Mouse (Mus musculus) lung, postnatal 25 days (tissue): ENCODE measurements around the gene Fv1.
A peak's percentile ranks its signal among the peaks of the same experiment; 100 is the strongest.
"Not testable (repeated sequence)": the region's sequence is repeated elsewhere in the genome, so short reads cannot be mapped to it uniquely, and the experiment has no call there.

Source experiments
- DNase-seq: peaks from one replicate; pipeline ENCODE4 v3.0.0; 2022; ENCODE audit warnings: low spot score

The Fv1 gene

DNA sequence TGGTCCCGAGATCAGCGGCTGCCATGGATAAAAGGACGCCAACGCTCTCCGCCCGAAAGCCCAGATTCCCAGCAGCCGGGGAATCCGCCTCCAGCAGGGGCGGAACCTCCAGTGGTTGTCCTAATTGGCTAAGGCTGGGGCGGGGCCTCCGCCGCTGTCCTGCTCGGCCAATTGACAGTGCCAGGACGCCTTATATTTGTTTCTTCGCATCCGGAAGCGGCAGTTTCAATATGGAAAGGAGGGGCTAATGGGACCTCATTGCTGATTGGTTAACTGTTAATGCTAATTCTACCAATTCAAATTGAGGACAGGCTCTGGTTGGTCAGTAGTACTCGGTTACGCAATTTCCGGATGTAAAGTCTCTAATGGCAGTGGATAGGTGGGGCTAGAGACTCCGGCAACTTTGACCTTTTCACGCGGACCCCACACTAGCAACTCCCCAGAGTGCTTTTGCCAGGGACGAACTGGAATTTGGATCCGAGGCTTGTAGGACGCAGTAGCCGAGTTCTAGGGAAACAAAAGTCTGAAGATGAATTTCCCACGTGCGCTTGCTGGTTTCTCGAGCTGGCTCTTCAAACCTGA lies at the start of gene Fv1, which contains the start of gene Miip:
Fv1 (plus strand) TSS at position 530 of the 582 bp plus-strand sequence.
Miip (minus strand) TSS at position 367 of the 582 bp plus-strand sequence.
- peak; percentile 99 for DNase-seq

DNA sequence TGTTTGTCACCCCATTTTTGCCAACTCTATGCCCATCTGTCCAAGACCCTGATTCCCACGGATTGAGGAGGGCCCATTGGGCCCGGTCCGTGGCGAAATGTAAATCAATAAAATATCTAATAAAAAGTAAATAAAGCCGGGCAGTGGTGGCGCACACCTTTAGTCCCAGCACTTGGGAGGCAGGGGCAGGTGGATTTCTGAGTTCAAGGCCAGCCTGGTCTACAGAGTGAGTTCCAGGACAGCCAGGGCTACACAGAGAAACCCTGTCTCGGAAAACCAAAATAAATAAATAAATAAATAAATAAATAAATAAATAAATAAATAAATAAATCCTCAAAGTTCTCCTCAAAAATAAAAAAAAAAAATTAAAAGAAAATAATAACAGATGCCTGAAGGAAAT lies 49.1 kb upstream of the Fv1 start:
- DNase-seq, result not testable (repeated sequence)

DNA sequence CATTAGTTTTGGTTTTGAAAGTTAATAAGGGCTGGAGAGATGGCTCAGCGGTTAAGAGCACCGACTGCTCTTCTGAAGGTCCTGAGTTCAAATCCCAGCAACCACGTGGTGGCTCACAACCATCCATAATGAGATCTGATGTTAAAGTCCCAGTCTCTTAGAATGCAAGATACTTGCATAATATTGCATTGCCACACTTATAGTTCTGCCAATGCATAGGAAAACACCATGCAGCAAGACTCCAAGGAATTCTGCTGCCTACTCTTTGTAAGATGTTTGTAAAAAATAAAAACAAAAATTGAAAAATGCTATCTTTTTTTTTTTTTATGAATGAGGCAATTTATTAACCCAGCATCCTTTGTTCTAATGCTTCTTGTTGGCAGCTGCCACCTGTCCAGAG lies 47.4 kb upstream of the Fv1 start:
- DNase-seq, result not testable (repeated sequence)

DNA sequence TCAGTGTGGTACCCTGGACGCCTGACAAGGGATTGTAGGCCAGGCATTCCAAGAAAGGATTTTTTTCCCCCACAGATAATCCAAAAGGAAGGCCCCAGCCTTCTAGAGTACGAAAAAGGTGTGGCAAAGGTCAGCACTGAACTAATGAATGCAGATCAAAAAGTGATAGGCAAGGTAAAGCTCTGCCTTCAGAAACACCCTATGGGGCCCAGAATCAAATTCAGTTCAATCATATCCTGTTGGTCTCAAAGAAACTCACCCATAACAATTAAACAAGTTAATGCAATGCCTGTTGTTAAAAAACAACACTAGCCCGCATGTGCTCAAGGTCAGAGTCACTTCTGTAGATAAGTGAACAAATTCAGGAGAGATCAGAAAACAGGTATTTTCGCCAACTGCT lies 44.4 kb upstream of the Fv1 start:
- DNase-seq, result no peak

DNA sequence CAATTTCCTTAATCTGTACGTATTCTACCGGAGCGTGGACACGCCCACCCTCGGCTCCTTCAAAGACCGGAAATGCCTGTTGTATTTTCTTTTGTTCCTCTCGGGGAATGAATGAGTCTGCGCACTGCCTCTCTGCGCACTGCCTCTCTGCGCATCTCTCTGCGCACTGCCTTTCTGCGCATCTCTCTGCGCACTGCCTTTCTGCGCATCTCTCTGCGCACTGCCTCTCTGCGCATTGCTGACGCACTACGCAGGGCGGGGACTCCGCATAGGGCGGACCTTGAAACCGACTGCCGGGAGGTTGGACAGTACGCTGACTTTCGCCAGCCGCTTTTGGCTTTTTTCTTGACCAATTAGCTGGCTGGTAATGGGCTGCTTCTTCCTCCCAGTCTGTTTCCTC lies 29.5 kb upstream of the Fv1 start:
- DNase-seq, result peak; percentile 23

DNA sequence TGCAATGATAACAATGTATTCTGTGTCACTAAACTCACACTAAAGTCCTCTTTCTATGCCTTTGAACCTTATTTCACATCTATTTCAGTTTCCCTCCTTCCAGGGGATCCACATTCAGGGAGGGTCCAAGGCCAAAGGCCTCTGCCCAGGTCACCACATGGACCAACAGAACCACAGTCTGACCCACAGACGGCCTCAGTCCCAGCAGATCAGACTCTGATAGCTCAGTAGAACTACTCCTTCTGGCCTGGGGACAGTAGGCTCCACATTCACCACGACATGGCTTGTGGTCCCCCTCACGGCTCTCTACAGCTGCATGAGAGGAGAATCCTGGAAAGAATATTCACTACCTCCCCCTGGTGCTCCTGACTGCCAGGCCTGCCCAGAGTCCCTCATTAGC lies 25.9 kb upstream of the Fv1 start:
- DNase-seq, result no peak

DNA sequence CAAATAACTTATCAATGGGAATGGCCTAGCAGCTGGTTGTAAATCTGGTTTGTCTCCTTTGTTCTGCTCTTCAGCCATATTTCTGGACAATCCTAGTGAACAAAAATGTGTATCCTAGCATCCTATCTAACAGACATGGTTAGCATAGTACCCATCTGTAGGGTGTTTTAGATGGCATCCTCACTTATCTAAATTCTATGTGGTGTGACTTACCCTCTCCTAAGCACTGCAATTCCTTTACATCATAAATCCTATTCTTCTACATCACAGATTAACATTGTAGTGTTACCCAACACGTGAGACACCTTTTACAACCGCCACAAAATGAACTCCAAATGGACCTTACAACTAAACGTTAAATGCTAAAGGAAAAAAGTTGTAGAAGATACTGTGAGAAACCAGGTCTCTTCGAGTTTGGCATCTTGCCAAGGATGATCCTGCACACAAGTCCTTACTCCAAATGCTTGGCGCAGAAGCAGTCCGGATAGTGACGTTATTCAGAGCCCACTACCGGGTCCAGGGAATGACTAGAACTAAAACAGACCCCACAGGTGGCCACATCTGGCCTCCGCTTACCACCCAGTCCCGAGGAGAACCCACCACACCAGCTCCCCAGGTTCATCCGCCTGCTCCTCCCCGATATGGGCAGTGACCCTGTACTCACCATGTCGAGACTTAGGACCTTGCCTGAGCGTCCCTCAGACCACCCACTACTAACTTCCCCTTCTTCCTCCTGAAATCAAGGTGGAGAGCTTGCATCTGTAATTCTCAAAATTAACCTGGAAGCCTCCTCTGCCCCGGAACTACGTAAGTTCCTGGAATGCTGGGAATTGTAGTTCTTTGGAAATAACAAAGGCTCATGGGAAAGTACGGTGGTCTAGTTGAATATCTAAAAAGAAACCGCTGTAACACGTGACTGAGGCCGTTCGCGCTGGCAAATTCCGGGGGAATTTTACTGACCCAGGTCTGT lies 20.9 kb upstream of the Fv1 start, which contains the start of gene Zfp933:
Zfp933 (minus strand) TSS at position 753 of the 970 bp plus-strand sequence.
- DNase-seq, result peak; percentile 91

DNA sequence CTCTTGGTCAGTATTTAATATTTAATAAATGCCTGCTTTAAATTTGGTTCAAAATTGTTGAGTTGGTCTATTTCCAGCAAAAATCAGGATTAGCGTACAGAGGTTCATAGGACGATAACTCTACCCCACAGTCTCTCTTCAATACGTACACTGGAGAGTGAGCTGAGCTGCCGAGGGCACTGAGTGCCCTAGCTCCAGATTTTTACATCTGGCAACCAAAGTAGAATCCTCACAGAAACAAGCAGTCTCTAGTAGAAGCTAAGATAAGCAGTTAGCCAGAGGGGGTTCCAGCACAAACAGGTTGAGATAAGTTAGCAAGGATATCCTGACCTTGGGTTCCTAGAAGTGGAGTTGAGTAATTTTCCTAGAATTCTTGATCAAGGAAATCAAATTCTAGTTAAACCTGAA lies 20.2 kb upstream of the Fv1 start:
- no peak for DNase-seq

DNA sequence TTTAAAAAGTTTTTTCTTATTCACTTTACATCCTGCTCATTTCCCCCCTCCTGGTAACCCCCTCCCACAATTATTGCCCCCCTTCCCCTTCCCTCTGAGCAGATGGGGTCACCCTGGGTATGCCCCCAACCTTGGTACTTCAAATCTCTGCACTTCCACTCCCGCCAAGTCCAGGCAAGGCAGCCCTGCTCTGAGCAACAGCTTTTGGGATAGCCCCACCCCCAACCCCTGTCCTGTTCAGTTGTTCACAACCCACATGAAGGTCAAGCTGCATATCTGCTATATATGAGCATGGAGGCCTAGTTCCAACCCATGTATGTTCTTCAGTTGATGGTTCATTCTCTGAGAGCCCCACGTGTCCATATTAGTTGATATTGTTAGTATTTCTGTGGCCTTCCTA lies 18.0 kb upstream of the Fv1 start:
- no peak for DNase-seq

DNA sequence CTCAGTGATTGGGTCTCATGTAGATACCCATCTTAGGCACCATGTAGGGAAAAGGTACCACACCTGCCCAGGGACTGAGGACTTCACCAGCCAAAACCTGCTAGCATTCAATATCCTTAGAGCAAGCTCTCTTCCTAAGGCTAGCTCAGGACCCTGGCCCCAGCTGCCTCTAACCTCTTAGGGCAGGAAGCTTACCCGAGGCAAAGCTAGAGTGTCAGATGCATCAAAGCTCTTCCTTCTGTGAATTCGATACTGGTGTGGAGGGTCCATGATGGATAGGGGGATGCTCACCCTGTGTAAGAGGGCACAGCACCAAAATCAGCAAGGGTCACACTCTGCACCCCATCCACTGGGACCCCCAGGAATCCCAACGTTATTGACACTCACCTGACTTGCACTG lies 6.7 kb upstream of the Fv1 start:
- no peak for DNase-seq

DNA sequence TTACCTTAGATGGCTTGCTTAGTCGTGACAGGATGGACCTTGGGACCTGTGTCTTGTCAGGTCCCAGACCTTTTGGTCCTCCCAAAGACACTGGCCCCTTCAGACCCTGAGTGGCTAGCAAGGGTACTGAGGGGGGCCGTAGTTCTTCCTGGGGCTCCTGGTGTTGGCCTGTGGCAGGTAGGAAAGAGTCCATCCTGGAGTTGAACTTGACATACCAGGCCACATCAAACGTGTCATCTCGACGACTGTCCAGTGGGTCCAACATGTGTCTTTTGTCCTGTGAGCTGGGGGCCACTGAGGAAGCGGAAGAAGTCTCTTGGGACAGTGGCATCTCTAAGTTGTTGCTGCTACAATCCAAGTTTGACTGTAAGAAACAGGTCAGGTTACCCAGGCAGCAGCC lies 3.1 kb upstream of the Fv1 start:
- DNase-seq, result no peak

DNA sequence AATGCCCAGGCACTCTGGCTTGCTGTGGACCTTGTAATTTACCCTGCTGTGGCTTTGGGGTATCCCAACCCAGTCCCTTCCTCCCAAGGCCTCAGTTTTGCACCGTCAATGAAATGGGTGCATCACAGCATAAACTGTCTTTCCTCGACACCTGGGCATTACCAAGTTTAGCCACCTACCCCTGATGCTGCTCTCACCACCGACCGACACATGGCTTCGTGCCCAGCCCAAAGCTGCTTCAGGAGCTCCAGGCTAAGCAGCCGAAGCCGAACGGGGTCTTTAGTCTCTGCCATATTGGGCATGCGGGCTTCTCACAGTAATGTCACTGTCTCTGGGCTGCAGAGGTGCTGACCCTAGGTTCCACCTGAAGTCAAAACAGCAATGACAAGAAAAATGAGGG lies 2.7 kb upstream of the Fv1 start:
- no peak for DNase-seq

DNA sequence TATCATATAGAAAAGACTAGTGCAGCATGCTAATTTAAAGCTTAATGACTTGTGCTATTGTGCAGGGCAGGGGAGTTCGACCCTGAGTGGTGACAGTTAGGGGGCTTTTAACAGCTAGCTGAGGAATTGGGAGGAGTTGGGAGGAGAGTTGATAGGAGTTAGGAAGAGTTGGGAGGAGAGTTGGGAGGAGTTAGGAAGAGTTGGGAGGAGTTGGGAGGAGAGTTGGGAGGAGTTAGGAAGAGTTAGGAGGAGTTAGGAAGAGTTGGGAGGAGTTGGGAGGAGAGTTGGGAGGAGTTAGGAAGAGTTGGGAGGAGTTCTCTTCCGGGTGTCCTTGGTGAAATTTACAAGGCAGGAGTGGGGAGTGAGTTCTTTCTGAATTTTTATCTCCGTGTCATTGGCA lies 2.0 kb upstream of the Fv1 start:
- not testable (repeated sequence) for DNase-seq

DNA sequence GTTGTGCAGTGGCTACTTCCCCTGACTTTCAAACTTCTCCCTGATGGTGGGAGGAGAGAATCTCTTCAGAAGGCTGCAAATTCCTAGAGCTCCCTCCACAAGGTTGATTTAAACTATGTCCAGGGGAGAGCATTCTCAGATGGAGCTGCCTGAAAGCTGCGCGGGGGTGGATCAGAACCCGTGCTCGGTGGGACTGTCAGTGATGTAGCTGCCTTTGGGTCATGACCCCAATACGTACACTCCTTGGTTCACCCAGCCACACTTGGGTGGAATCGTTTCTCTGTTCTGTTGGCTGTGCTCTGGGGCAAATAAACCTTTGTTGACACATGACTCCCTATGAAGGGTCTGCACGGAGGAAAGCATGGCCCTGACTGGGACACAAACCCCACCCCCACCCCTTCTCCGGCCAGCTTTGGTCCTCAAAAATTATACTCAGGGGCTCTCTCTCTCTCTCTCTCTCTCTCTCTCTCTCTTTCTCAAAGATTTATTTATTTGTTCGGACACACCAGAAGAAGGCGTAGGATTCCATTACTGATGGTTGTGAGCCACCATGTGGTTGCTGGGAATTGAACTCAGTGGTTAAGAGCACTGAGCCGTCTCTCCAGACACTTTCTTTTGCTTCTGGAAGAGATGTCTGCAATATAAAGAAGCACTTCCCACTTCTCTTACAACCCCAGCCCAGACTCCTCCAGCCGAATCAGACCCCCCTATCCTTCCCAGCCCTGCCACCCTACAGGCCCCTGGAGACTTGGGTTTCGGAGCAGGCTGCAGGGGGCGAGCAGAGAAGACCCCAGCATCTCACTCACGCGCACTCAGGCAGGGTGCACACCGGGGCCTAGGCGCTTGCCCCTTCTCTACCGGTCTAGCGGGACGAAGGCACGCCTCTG lies 973 bp upstream of the Fv1 start:
- DNase-seq, result no peak

DNA sequence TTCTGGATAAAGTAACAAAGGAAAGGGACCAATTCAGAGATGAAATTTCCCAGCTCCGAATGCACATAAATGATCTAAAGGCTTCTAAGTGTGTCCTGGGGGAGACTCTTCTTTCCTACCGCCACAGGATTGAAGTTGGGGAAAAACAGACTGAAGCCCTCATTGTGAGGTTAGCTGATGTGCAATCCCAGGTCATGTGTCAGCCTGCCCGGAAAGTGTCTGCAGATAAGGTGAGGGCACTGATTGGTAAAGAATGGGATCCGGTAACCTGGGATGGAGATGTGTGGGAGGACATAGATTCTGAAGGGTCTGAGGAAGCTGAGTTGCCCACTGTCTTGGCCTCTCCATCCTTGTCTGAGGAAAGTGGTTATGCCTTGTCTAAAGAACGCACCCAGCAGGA lies 459 bp downstream of the Fv1 start:
- DNase-seq, result no peak

DNA sequence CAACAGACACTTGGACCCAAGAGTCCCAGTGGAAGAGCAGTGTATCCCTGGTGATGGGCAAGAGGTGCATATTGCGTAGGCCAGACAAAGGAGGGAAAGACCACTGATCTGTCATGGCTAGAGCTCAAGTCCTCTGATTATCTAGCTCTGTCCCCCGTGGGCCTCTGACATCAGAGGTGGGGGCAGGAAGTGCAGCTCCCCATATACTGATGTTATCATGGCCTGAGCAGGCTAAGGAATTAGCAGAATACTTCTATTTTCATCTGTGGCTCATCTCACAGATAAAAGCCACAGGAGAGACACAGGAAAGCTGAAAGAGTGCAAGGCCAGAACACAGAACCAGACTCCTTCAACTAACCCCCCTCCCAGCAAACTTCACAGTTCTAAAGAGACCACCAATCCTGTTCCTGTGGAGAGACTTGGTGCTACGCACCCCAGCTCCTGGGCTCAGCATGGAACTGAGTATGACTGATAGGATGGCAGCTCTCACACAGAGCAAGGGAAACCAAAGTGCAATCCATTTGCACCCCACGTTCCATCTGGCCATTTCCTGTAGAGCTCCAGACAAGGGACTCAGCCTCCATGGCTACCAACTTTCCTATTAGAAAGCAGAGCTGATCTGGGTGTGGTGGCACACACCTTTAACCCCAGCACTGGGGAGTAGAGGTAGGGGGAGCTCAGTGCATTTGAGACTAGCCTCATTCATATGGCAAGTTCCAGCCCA lies 7.2 kb downstream of the Fv1 start:
- no peak for DNase-seq

DNA sequence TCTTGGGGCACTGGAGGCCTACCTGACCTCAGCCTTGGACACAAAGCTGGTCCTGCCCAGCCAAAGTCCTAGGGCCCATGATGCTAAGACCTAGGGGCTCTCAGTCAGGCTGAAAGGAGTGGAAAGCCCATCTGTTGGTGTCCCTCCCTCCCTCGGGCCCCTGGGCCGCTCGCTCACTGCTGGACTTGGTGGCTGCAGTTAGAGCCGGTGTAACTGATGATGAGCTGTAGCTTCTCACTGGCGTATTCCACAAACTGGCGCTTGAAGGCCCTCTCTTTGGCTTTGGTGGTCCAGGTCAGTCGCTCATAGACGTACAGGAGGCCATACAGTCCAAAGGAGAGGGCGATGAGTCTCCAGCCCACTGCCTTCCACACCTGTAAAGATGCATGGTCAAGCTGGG lies 9.8 kb downstream of the Fv1 start:
- no peak for DNase-seq

DNA sequence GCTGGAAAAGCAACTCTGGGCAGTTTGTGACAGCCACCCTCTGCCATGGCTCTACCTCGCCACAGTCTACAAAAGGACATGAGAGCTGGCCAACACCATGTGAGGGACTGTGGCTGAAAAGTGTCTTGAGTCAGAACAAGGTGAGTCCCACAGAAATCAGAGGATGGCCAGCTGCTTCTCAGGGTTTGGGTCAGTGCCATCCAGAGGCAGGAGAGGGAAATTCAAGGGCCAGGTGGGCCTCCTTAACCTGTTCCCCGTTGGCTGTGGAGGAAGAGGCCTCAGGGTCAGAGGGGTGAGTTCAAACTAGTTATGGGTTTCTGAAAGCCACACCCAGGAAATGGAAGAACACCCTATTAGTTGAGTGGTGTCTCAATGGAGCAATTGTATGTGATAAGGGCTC lies 10.7 kb downstream of the Fv1 start:
- DNase-seq, result no peak

DNA sequence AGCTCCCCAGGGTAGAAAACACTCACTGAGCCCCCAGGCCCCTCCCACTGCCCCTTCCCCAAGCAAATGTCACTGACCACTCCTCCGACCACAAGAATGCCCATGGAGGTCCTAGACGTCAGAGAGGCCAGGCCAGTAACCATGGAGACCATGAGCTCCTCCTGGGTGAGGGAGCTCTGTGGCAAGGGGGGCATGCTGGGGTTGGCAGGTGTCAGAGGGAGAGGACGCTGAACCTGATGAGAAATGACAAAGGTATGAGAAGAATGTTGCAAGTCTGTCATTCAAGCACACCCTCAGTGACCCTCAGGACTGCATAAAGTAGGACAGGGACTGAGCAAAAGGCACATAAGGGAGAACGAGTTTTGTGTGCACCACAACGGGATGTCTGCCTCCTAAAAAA lies 11.1 kb downstream of the Fv1 start:
- no peak for DNase-seq

DNA sequence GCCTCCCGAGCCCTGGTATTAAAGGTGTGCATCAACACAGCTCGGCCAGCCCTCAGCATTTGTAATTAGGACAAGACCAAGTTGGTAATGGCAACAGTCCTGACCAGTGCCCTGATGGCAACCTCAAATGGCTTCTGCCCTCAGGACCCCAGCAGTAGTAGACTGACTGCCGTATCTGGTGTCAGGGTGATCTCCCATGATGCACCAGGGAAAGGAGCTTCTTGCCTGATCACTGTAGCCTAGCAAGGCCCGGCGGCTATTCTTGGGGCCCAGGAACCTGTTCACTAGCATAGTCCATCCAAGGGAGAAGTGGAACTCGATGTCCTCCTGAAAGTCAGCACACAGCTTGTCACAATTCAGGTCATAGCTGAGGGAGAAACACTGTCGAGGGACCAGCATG lies 13.0 kb downstream of the Fv1 start:
- no peak for DNase-seq

DNA sequence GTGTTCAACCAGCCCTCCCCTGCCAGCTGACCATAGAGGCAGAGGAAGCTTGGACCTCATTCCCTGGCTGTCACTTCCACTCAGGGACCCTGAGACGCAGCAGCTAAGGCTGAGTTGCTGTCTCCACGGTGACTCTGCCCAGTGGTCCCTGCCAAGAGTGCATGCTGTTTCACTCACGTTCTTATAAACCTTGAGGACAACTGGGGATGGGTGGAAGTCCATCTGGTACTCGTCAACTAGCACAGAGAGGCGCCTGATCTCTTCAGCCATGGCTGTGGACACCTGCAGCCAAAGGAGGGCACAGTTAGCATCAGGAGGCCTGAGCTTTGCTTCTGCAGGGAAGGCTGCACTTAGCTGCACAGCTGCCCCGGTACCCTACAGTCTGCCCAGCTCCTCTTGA lies 14.3 kb downstream of the Fv1 start:
- no peak for DNase-seq

DNA sequence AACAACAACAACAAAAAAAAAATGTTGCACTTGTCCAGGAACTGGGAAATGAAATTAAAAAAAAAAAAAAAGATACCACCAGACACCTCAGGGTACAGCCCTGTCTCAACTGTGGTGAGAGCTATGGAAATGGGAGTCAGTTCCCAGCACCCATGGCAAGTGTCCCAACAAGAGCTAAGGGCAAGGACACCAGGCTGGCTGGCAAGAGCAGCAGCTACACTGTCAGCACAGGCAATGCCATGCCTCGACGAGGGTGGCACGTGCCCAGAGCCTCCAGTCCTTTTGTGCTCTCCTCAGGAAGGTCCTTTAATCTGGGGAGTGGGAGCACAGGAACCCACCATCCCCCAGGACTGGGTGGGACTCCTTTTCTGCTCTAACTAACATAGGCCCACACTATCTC lies 15.4 kb downstream of the Fv1 start:
- no peak for DNase-seq
